Mouse (Mus musculus) gastrocnemius, adult 18-20 months (tissue): ENCODE measurements at regions not wholly inside any gene's neighbourhood (a gene's known extent, or its start where the extent isn't known, plus 50 kb on each side); places are given as distances from the start of the nearest gene placed in this dataset.

Source experiments
- DNase-seq: peaks from one replicate; pipeline ENCODE4 v3.0.0; 2021; ENCODE audit warnings: low spot score

GRCm38 (mm10) chr5:116900846-116901245, 215.1 kb downstream of the Suds3 start:
- peak; percentile 2 for DNase-seq

GRCm38 (mm10) chr5:116897391-116897790, 218.5 kb downstream of the Suds3 start:
- no peak for DNase-seq

GRCm38 (mm10) chr5:116895036-116895783, 220.7 kb downstream of the Suds3 start:
- no peak for DNase-seq

GRCm38 (mm10) chr5:116894575-116894974, 221.3 kb downstream of the Suds3 start:
- DNase-seq: peak; percentile 23

GRCm38 (mm10) chr5:116892877-116893276, 223.0 kb downstream of the Suds3 start:
- DNase-seq: no peak

- no peak for DNase-seq
These were observed 226.7 kb downstream of the Suds3 start for GRCm38 (mm10) chr5:116889224-116889623.

- DNase-seq: no peak
These were observed 229.5 kb downstream of the Suds3 start for GRCm38 (mm10) chr5:116886181-116887136.

- no peak for DNase-seq
These were observed 236.2 kb downstream of the Suds3 start for GRCm38 (mm10) chr5:116879761-116880160.

GRCm38 (mm10) chr5:116874941-116875340, 241.0 kb downstream of the Suds3 start:
- no peak for DNase-seq

GRCm38 (mm10) chr5:116868115-116868514, 247.8 kb downstream of the Suds3 start:
- DNase-seq: no peak

- no peak for DNase-seq
These were observed 251.6 kb downstream of the Suds3 start for GRCm38 (mm10) chr5:116864275-116864674.

- no peak for DNase-seq
These were observed 261.1 kb upstream of the Srrm4 start for GRCm38 (mm10) chr5:116852691-116853090.

- DNase-seq: no peak
These were observed 240.3 kb upstream of the Srrm4 start for GRCm38 (mm10) chr5:116831874-116832273.

GRCm38 (mm10) chr5:116829771-116830170, 238.2 kb upstream of the Srrm4 start:
- no peak for DNase-seq

GRCm38 (mm10) chr5:116823260-116823659, 231.6 kb upstream of the Srrm4 start:
- DNase-seq: no peak

GRCm38 (mm10) chr5:116822141-116822540, 230.5 kb upstream of the Srrm4 start:
- no peak for DNase-seq

- DNase-seq: no peak
These were observed 218.2 kb upstream of the Srrm4 start for GRCm38 (mm10) chr5:116809799-116810198.

- DNase-seq: no peak
These were observed 217.6 kb upstream of the Srrm4 start for GRCm38 (mm10) chr5:116809001-116809759.

GRCm38 (mm10) chr5:116797460-116797859, 205.8 kb upstream of the Srrm4 start:
- no peak for DNase-seq

GRCm38 (mm10) chr5:116795169-116795568, 203.6 kb upstream of the Srrm4 start:
- DNase-seq: no peak

GRCm38 (mm10) chr5:116790419-116790818, 198.8 kb upstream of the Srrm4 start:
- DNase-seq: no peak

GRCm38 (mm10) chr5:116789859-116790258, 198.2 kb upstream of the Srrm4 start:
- no peak for DNase-seq
